Mouse (Mus musculus) intestine, postnatal 0 days (tissue): ENCODE measurements at regions not wholly inside any gene's neighbourhood (a gene's known extent, or its start where the extent isn't known, plus 50 kb on each side); places are given as distances from the start of the nearest gene placed in this dataset.

ENCODE experiments used
- ATAC-seq: fragments of 200-750 bp; cut with Nextera tagmentation; 2 replicates; pipeline ENCODE4 v1.8.0; 2017; ENCODE audit warnings: mild to moderate bottlenecking, moderate TSS enrichment, moderate library complexity
- H3K27ac ChIP-seq: fragments of 300-500 bp; sonication (generic); 2 replicates; pipeline ENCODE4 v1.5.1; 2014; ENCODE audit warnings: mild to moderate bottlenecking, low read depth, low read length, moderate library complexity
- H3K27me3 ChIP-seq: fragments of 300-500 bp; sonication (generic); replicated peaks from 2 replicates; pipeline ENCODE4 v1.6.1; 2014; ENCODE audit warnings: low read length, mixed read lengths; ENCODE audit not compliant: control insufficient read depth, insufficient read depth
- H3K36me3 ChIP-seq: fragments of 300-500 bp; sonication (generic); 2 replicates; pipeline ENCODE4 v1.6.1; 2014; ENCODE audit warnings: mild to moderate bottlenecking, moderate library complexity; ENCODE audit not compliant: control insufficient read depth, insufficient read depth
- H3K4me1 ChIP-seq: fragments of 300-500 bp; sonication (generic); replicated peaks from 2 replicates; pipeline ENCODE4 v1.6.1; 2014; ENCODE audit warnings: antibody characterized with exemption, low read length, mixed read lengths; ENCODE audit not compliant: control insufficient read depth, insufficient read depth
- H3K4me2 ChIP-seq: fragments of 300-500 bp; sonication (generic); replicated peaks from 2 replicates; pipeline ENCODE4 v1.6.1; 2014; ENCODE audit warnings: low read depth, mild to moderate bottlenecking, moderate library complexity
- H3K4me3 ChIP-seq: fragments of 300-500 bp; sonication (generic); 2 replicates; pipeline ENCODE4 v1.5.1; 2014; ENCODE audit warnings: low read depth, low read length
- H3K9ac ChIP-seq: fragments of 300-500 bp; sonication (generic); 2 replicates; pipeline ENCODE4 v1.6.1; 2014; ENCODE audit warnings: mild to moderate bottlenecking, low read depth, low read length
- H3K9me3 ChIP-seq: fragments of 300-500 bp; sonication (generic); 2 replicates; pipeline ENCODE4 v1.6.1; 2016; ENCODE audit warnings: mixed run types; ENCODE audit not compliant: control insufficient read depth
- CTCF ChIP-seq: sonication (generic); IDR thresholded peaks from 2 replicates; pipeline ENCODE4 v1.5.1; 2016; ENCODE audit warnings: low read depth, mild to moderate bottlenecking, control low read depth, antibody characterized with exemption, moderate library complexity
- WGBS: fragments of 180-500 bp; shearing (Covaris S2); extraction: QIAGEN DNeasy Blood & Tissue Kit; methylation state at CpG from one replicate; pipeline ENCODE4 v1.1.7; 2014; 5-methylcytosine and 5-hydroxymethylcytosine counted together

GRCm38 (mm10) chr17:16078549-16078948, 247.7 kb upstream of the Rgmb start:
- Histone ChIP-seq H3K9me3 (no peaks in the 10 kb centered on the region), H3K27me3 (no peaks in the 10 kb centered on the region), H3K4me1 (no peaks in the 10 kb centered on the region), H3K4me2 (no peak overlapping the region), H3K27ac (no peak overlapping the region), H3K36me3 (no peaks in the 10 kb centered on the region), H3K4me3 (no peak overlapping the region), H3K9ac (no peak overlapping the region)
- no peak for ATAC-seq
- 72% methylated on average over 3 of the region's 3 CpGs for WGBS
- TF ChIP-seq CTCF, result no peak

GRCm38 (mm10) chr17:16069334-16069733, 238.5 kb upstream of the Rgmb start:
- Histone ChIP-seq H3K4me2 (no peak overlapping the region), H3K27me3 (no peaks in the 10 kb centered on the region), H3K9ac (no peak overlapping the region), H3K36me3 (no peaks in the 10 kb centered on the region), H3K9me3 (no peaks in the 10 kb centered on the region), H3K4me3 (no peak overlapping the region), H3K4me1 (no peaks in the 10 kb centered on the region), H3K27ac (no peak overlapping the region)
- WGBS, result 37% methylated on average over 1 of the region's 1 CpGs
- no peak for TF ChIP-seq CTCF
- no peak for ATAC-seq

- Histone ChIP-seq H3K27ac (no peak overlapping the region), H3K4me2 (no peak overlapping the region), H3K9me3 (no peaks in the 10 kb centered on the region), H3K36me3 (no peaks in the 10 kb centered on the region), H3K9ac (no peak overlapping the region), H3K4me1 (no peaks in the 10 kb centered on the region), H3K27me3 (no peaks in the 10 kb centered on the region), H3K4me3 (no peak overlapping the region)
- TF ChIP-seq CTCF, result no peak
- peak; percentile 64; the same call in 1 of the 2 replicates for ATAC-seq
- WGBS, result 92% methylated on average over 2 of the region's 2 CpGs
Observed at GRCm38 (mm10) chr17:16067858-16068257, 237.0 kb upstream of the Rgmb start.

- no peak overlapping the region for H3K4me2 ChIP-seq
- H3K4me3 ChIP-seq, result no peak overlapping the region
- no peaks in the 10 kb centered on the region for H3K36me3 ChIP-seq
- WGBS, result 45% methylated on average over 3 of the region's 3 CpGs
- H3K4me1 ChIP-seq, result no peaks in the 10 kb centered on the region
- no peak for ATAC-seq
- no peak for TF ChIP-seq CTCF
- H3K9me3 ChIP-seq, result no peaks in the 10 kb centered on the region
- H3K9ac ChIP-seq, result no peak overlapping the region
- no peaks in the 10 kb centered on the region for H3K27me3 ChIP-seq
- H3K27ac ChIP-seq, result no peak overlapping the region
Observed at GRCm38 (mm10) chr17:16054481-16054880, 223.6 kb upstream of the Rgmb start.

GRCm38 (mm10) chr17:16051713-16052112, 220.9 kb upstream of the Rgmb start:
- 29% methylated on average over 5 of the region's 5 CpGs for whole genome bisulfite sequencing
- Histone ChIP-seq H3K4me3 (no peak overlapping the region), H3K9me3 (no peaks in the 10 kb centered on the region), H3K36me3 (no peaks in the 10 kb centered on the region), H3K9ac (no peak overlapping the region), H3K4me1 (no peaks in the 10 kb centered on the region), H3K27me3 (no peaks in the 10 kb centered on the region), H3K27ac (no peak overlapping the region), H3K4me2 (no peak overlapping the region)
- ATAC-seq, result no peak
- no peak for TF ChIP-seq CTCF

- 59% methylated on average over 5 of the region's 5 CpGs for WGBS
- no peaks in the 10 kb centered on the region for H3K9me3 ChIP-seq
- H3K27me3 ChIP-seq, result no peaks in the 10 kb centered on the region
- H3K27ac ChIP-seq, result no peak overlapping the region
- H3K4me2 ChIP-seq, result no peak overlapping the region
- no peaks in the 10 kb centered on the region for H3K36me3 ChIP-seq
- H3K4me3 ChIP-seq, result no peak overlapping the region
- no peak overlapping the region for H3K9ac ChIP-seq
- no peak for ATAC-seq
- TF ChIP-seq CTCF, result no peak
- H3K4me1 ChIP-seq, result no peaks in the 10 kb centered on the region
Observed at GRCm38 (mm10) chr17:16041542-16042251, 210.9 kb upstream of the Rgmb start.
